Mouse (Mus musculus): Measurements from ENCODE around the gene Cmpk1. TPM values are rescaled to one million over a fixed set of nuclear protein-coding genes. Genes with fewer than 3 reads are reported as not detected.

Cmpk1 gene
- polyA plus RNA-seq, 1 experiment from 2014 or later = 64.8 TPM

- H3K27ac ChIP-seq (replicated peaks in 1 of 2; ENCODE audit: control insufficient read depth in 1 of 2, insufficient read depth in 1 of 2, low read depth in 2 of 2, low read length in 2 of 2) = no peak overlapping the region
- H3K36me3 ChIP-seq (ENCODE audit: control insufficient read depth, insufficient read depth, low read length) = peaks cover 39% of the 10 kb centered on the region
- H3K9ac ChIP-seq (ENCODE audit: low read length) = no peak overlapping the region
- H3K4me2 ChIP-seq (ENCODE audit: low read length) = no peak overlapping the region
- H3K4me3 ChIP-seq (ENCODE audit: control insufficient read depth in 1 of 2, insufficient read depth in 1 of 2, low read depth in 1 of 2, low read length in 2 of 2) = no peak overlapping the region
- peaks cover 0 to 2% of the 10 kb centered on the region in 2 experiments; a peak in 1 of 4 replicates for H3K4me1 ChIP-seq (ENCODE audit: control insufficient read depth in 2 of 2, insufficient read depth in 2 of 2, low read length in 2 of 2)
- H3K9me3 ChIP-seq (ENCODE audit: control insufficient read depth, low read length) = no peaks in the 10 kb centered on the region
- no peaks in the 10 kb centered on the region for H3K27me3 ChIP-seq (ENCODE audit: control insufficient read depth, insufficient read depth, low read length)
- no peak for ATAC-seq (ENCODE audit: insufficient number of reproducible peaks, insufficient read depth, low FRiP score, low read depth)
- WGBS = 74% methylated on average over 2 of the region's 2 CpGs
Measured at GRCm38 (mm10) chr4:114959533-114959932, 27.5 kb downstream of the Cmpk1 start.

GRCm38 (mm10) chr4:114958786-114959185 lies 28.3 kb downstream of the Cmpk1 start:
- peaks cover 0 to 2% of the 10 kb centered on the region in 2 experiments; a peak in 1 of 4 replicates for H3K4me1 ChIP-seq (ENCODE audit: control insufficient read depth in 2 of 2, insufficient read depth in 2 of 2, low read length in 2 of 2)
- H3K36me3 ChIP-seq (ENCODE audit: control insufficient read depth, insufficient read depth, low read length) = peaks cover 34% of the 10 kb centered on the region
- no peaks in the 10 kb centered on the region for H3K9me3 ChIP-seq (ENCODE audit: control insufficient read depth, low read length)
- H3K9ac ChIP-seq (ENCODE audit: low read length) = no peak overlapping the region
- H3K4me3 ChIP-seq (ENCODE audit: control insufficient read depth in 1 of 2, insufficient read depth in 1 of 2, low read depth in 1 of 2, low read length in 2 of 2) = no peak overlapping the region
- H3K4me2 ChIP-seq (ENCODE audit: low read length) = no peak overlapping the region
- 49% methylated on average over 4 of the region's 4 CpGs for WGBS
- H3K27ac ChIP-seq (replicated peaks in 1 of 2; ENCODE audit: control insufficient read depth in 1 of 2, insufficient read depth in 1 of 2, low read depth in 2 of 2, low read length in 2 of 2) = no peak overlapping the region
- no peaks in the 10 kb centered on the region for H3K27me3 ChIP-seq (ENCODE audit: control insufficient read depth, insufficient read depth, low read length)
- no peak for ATAC-seq (ENCODE audit: insufficient number of reproducible peaks, insufficient read depth, low FRiP score, low read depth)

- H3K27me3 ChIP-seq (ENCODE audit: control insufficient read depth, insufficient read depth, low read length) = no peaks in the 10 kb centered on the region
- peaks cover 0 to 2% of the 10 kb centered on the region in 2 experiments; a peak in 1 of 4 replicates for H3K4me1 ChIP-seq (ENCODE audit: control insufficient read depth in 2 of 2, insufficient read depth in 2 of 2, low read length in 2 of 2)
- ATAC-seq (ENCODE audit: insufficient number of reproducible peaks, insufficient read depth, low FRiP score, low read depth) = no peak
- H3K4me2 ChIP-seq (ENCODE audit: low read length) = no peak overlapping the region
- H3K4me3 ChIP-seq (ENCODE audit: control insufficient read depth in 1 of 2, insufficient read depth in 1 of 2, low read depth in 1 of 2, low read length in 2 of 2) = no peak overlapping the region
- H3K9ac ChIP-seq (ENCODE audit: low read length) = no peak overlapping the region
- H3K27ac ChIP-seq (replicated peaks in 1 of 2; ENCODE audit: control insufficient read depth in 1 of 2, insufficient read depth in 1 of 2, low read depth in 2 of 2, low read length in 2 of 2) = no peak overlapping the region
- WGBS = 64% methylated on average over 2 of the region's 2 CpGs
- peaks cover 33% of the 10 kb centered on the region for H3K36me3 ChIP-seq (ENCODE audit: control insufficient read depth, insufficient read depth, low read length)
- no peaks in the 10 kb centered on the region for H3K9me3 ChIP-seq (ENCODE audit: control insufficient read depth, low read length)
Measured at GRCm38 (mm10) chr4:114958231-114958630, 28.8 kb downstream of the Cmpk1 start.

- ATAC-seq (ENCODE audit: insufficient number of reproducible peaks, insufficient read depth, low FRiP score, low read depth) = no peak
- no peak overlapping the region for H3K4me2 ChIP-seq (ENCODE audit: low read length)
- no peak overlapping the region for H3K4me3 ChIP-seq (ENCODE audit: control insufficient read depth in 1 of 2, insufficient read depth in 1 of 2, low read depth in 1 of 2, low read length in 2 of 2)
- no peak overlapping the region for H3K9ac ChIP-seq (ENCODE audit: low read length)
- peaks cover 0 to 2% of the 10 kb centered on the region in 2 experiments; a peak in 1 of 4 replicates for H3K4me1 ChIP-seq (ENCODE audit: control insufficient read depth in 2 of 2, insufficient read depth in 2 of 2, low read length in 2 of 2)
- no peaks in the 10 kb centered on the region for H3K27me3 ChIP-seq (ENCODE audit: control insufficient read depth, insufficient read depth, low read length)
- H3K9me3 ChIP-seq (ENCODE audit: control insufficient read depth, low read length) = no peaks in the 10 kb centered on the region
- H3K27ac ChIP-seq (replicated peaks in 1 of 2; ENCODE audit: control insufficient read depth in 1 of 2, insufficient read depth in 1 of 2, low read depth in 2 of 2, low read length in 2 of 2) = no peak overlapping the region
- peaks cover 25% of the 10 kb centered on the region for H3K36me3 ChIP-seq (ENCODE audit: control insufficient read depth, insufficient read depth, low read length)
Measured at GRCm38 (mm10) chr4:114957403-114957802, 29.6 kb downstream of the Cmpk1 start.

- Histone ChIP-seq H3K4me1 (ENCODE audit: control insufficient read depth in 2 of 2, insufficient read depth in 2 of 2, low read length in 2 of 2) (no peaks in the 10 kb centered on the region), H3K27ac (replicated peaks in 1 of 2; ENCODE audit: control insufficient read depth in 1 of 2, insufficient read depth in 1 of 2, low read depth in 2 of 2, low read length in 2 of 2) (no peak overlapping the region), H3K27me3 (ENCODE audit: control insufficient read depth, insufficient read depth, low read length) (peaks cover 19% of the 10 kb centered on the region), H3K36me3 (ENCODE audit: control insufficient read depth, insufficient read depth, low read length) (no peaks in the 10 kb centered on the region), H3K4me2 (ENCODE audit: low read length) (no peak overlapping the region), H3K9ac (ENCODE audit: low read length) (no peak overlapping the region), H3K4me3 (ENCODE audit: control insufficient read depth in 1 of 2, insufficient read depth in 1 of 2, low read depth in 1 of 2, low read length in 2 of 2) (no peak overlapping the region), H3K9me3 (ENCODE audit: control insufficient read depth, low read length) (no peaks in the 10 kb centered on the region)
- WGBS = 77% methylated on average over 3 of the region's 3 CpGs
- ATAC-seq (ENCODE audit: insufficient number of reproducible peaks, insufficient read depth, low FRiP score, low read depth) = no peak
Measured at GRCm38 (mm10) chr4:114953172-114953571, 33.9 kb downstream of the Cmpk1 start.

GRCm38 (mm10) chr4:114947852-114948481 lies 39.1 kb downstream of the Cmpk1 start:
- no peak overlapping the region for H3K27ac ChIP-seq (replicated peaks in 1 of 2; ENCODE audit: control insufficient read depth in 1 of 2, insufficient read depth in 1 of 2, low read depth in 2 of 2, low read length in 2 of 2)
- no peak overlapping the region for H3K4me2 ChIP-seq (ENCODE audit: low read length)
- WGBS = 55% methylated on average over 7 of the region's 7 CpGs
- H3K9ac ChIP-seq (ENCODE audit: low read length) = no peak overlapping the region
- no peak overlapping the region for H3K4me3 ChIP-seq (ENCODE audit: control insufficient read depth in 1 of 2, insufficient read depth in 1 of 2, low read depth in 1 of 2, low read length in 2 of 2)
- H3K27me3 ChIP-seq (ENCODE audit: control insufficient read depth, insufficient read depth, low read length) = peaks cover 47% of the 10 kb centered on the region
- no peaks in the 10 kb centered on the region; a peak in 1 of 4 replicates for H3K4me1 ChIP-seq (ENCODE audit: control insufficient read depth in 2 of 2, insufficient read depth in 2 of 2, low read length in 2 of 2)
- no peak for ATAC-seq (ENCODE audit: insufficient number of reproducible peaks, insufficient read depth, low FRiP score, low read depth)
- H3K9me3 ChIP-seq (ENCODE audit: control insufficient read depth, low read length) = no peaks in the 10 kb centered on the region
- no peaks in the 10 kb centered on the region for H3K36me3 ChIP-seq (ENCODE audit: control insufficient read depth, insufficient read depth, low read length)

GRCm38 (mm10) chr4:114947395-114947794 lies 39.6 kb downstream of the Cmpk1 start:
- no peak overlapping the region for H3K4me2 ChIP-seq (ENCODE audit: low read length)
- no peak for ATAC-seq (ENCODE audit: insufficient number of reproducible peaks, insufficient read depth, low FRiP score, low read depth)
- no peaks in the 10 kb centered on the region for H3K9me3 ChIP-seq (ENCODE audit: control insufficient read depth, low read length)
- H3K27ac ChIP-seq (replicated peaks in 1 of 2; ENCODE audit: control insufficient read depth in 1 of 2, insufficient read depth in 1 of 2, low read depth in 2 of 2, low read length in 2 of 2) = no peak overlapping the region
- no peaks in the 10 kb centered on the region for H3K36me3 ChIP-seq (ENCODE audit: control insufficient read depth, insufficient read depth, low read length)
- H3K4me3 ChIP-seq (ENCODE audit: control insufficient read depth in 1 of 2, insufficient read depth in 1 of 2, low read depth in 1 of 2, low read length in 2 of 2) = no peak overlapping the region
- H3K9ac ChIP-seq (ENCODE audit: low read length) = no peak overlapping the region
- H3K27me3 ChIP-seq (ENCODE audit: control insufficient read depth, insufficient read depth, low read length) = peaks cover 47% of the 10 kb centered on the region
- WGBS = 23% methylated on average over 6 of the region's 6 CpGs
- no peaks in the 10 kb centered on the region; a peak in 1 of 4 replicates for H3K4me1 ChIP-seq (ENCODE audit: control insufficient read depth in 2 of 2, insufficient read depth in 2 of 2, low read length in 2 of 2)

GRCm38 (mm10) chr4:114946416-114946815 lies 40.6 kb downstream of the Cmpk1 start:
- no peak overlapping the region for H3K27ac ChIP-seq (replicated peaks in 1 of 2; ENCODE audit: control insufficient read depth in 1 of 2, insufficient read depth in 1 of 2, low read depth in 2 of 2, low read length in 2 of 2)
- H3K36me3 ChIP-seq (ENCODE audit: control insufficient read depth, insufficient read depth, low read length) = no peaks in the 10 kb centered on the region
- H3K27me3 ChIP-seq (ENCODE audit: control insufficient read depth, insufficient read depth, low read length) = peaks cover 47% of the 10 kb centered on the region
- no peaks in the 10 kb centered on the region for H3K9me3 ChIP-seq (ENCODE audit: control insufficient read depth, low read length)
- H3K9ac ChIP-seq (ENCODE audit: low read length) = no peak overlapping the region
- H3K4me3 ChIP-seq (ENCODE audit: control insufficient read depth in 1 of 2, insufficient read depth in 1 of 2, low read depth in 1 of 2, low read length in 2 of 2) = no peak overlapping the region
- 83% methylated on average over 4 of the region's 4 CpGs for WGBS
- no peaks in the 10 kb centered on the region; a peak in 1 of 4 replicates for H3K4me1 ChIP-seq (ENCODE audit: control insufficient read depth in 2 of 2, insufficient read depth in 2 of 2, low read length in 2 of 2)
- no peak overlapping the region for H3K4me2 ChIP-seq (ENCODE audit: low read length)
- ATAC-seq (ENCODE audit: insufficient number of reproducible peaks, insufficient read depth, low FRiP score, low read depth) = no peak

All from heart, embryonic 14.5 days (tissue).